Mouse (Mus musculus): ENCODE measurements around the gene Parm1. TPM values are rescaled to one million over a fixed set of nuclear protein-coding genes. Genes with fewer than 3 reads are reported as not detected.

Gene Parm1
- polyA plus RNA-seq, 1 experiment from 2014 or later = 7.1 TPM

GRCm38 (mm10) chr5:91655263-91655662 is 137.8 kb downstream of the Parm1 start:
- ATAC-seq (ENCODE audit: low FRiP score, low TSS enrichment) = no peak
- no peaks in the 10 kb centered on the region for H3K9me3 ChIP-seq (ENCODE audit: control insufficient read depth, low read length)
- no peak overlapping the region for H3K27ac ChIP-seq (ENCODE audit: low read depth, low read length)
- H3K4me3 ChIP-seq (ENCODE audit: low read length) = no peak overlapping the region
- H3K4me2 ChIP-seq (replicated peaks; ENCODE audit: low read depth, low read length) = no peak overlapping the region
- no peaks in the 10 kb centered on the region for H3K36me3 ChIP-seq (ENCODE audit: control insufficient read depth, insufficient read depth, low read length)
- H3K9ac ChIP-seq (ENCODE audit: low read depth, low read length) = no peak overlapping the region
- no peaks in the 10 kb centered on the region for H3K27me3 ChIP-seq (ENCODE audit: control insufficient read depth, insufficient read depth, low read length)
- no peaks in the 10 kb centered on the region for H3K4me1 ChIP-seq (ENCODE audit: control insufficient read depth, insufficient read depth, low read length)
- WGBS = 76% methylated on average over 3 of the region's 3 CpGs

DNA sequence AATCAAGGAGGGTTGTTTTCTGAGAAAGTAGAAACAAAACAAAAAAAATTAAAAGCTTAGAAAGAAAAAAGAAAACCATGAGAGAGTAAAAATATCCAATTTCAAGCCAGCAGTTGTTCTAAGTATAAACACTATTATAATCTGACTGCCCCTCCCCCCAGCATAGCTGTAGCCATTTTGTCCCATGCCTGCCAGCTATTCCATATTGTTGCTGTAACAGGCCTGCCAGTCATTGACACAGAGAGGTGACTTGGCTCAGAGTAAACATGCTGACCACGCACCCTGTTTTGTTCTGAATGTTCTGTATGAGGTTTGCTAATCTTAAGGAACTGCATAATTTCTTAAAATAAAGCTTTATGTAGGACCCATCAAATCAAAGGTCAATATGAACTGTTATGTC is 145.3 kb downstream of the Parm1 start:
- WGBS = 84% methylated on average over 1 of the region's 1 CpGs
- H3K4me1 ChIP-seq (ENCODE audit: control insufficient read depth, insufficient read depth, low read length) = no peaks in the 10 kb centered on the region
- no peak overlapping the region for H3K27ac ChIP-seq (ENCODE audit: low read depth, low read length)
- H3K27me3 ChIP-seq (ENCODE audit: control insufficient read depth, insufficient read depth, low read length) = no peaks in the 10 kb centered on the region
- no peaks in the 10 kb centered on the region for H3K36me3 ChIP-seq (ENCODE audit: control insufficient read depth, insufficient read depth, low read length)
- ATAC-seq (ENCODE audit: low FRiP score, low TSS enrichment) = no peak
- H3K4me3 ChIP-seq (ENCODE audit: low read length) = no peak overlapping the region
- H3K9ac ChIP-seq (ENCODE audit: low read depth, low read length) = no peak overlapping the region
- no peaks in the 10 kb centered on the region for H3K9me3 ChIP-seq (ENCODE audit: control insufficient read depth, low read length)
- no peak overlapping the region for H3K4me2 ChIP-seq (replicated peaks; ENCODE audit: low read depth, low read length)

DNA sequence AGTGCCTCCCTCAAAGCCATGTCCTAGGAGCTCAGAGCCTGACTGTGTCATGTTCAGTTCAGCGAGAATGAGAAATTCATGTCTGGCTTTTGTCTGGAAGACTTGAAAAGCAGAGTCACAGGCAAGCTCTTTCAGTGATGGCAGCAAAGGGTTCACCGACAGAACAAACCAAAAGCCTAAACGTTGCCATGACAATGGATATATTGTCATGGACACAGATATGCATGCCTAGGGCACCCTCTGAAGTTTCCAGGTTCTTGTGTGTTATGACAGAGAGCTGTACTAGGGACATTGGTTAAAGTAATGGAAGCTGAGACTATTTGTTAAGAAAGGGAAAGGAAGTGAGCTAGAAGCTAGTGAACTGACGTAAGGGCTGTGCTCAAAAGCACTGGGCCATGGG is 149.7 kb downstream of the Parm1 start:
- WGBS = 92% methylated on average over 4 of the region's 4 CpGs
- Histone ChIP-seq H3K9ac (ENCODE audit: low read depth, low read length) (no peak overlapping the region), H3K27me3 (ENCODE audit: control insufficient read depth, insufficient read depth, low read length) (no peaks in the 10 kb centered on the region), H3K27ac (ENCODE audit: low read depth, low read length) (no peak overlapping the region), H3K9me3 (ENCODE audit: control insufficient read depth, low read length) (no peaks in the 10 kb centered on the region), H3K4me3 (ENCODE audit: low read length) (no peak overlapping the region), H3K36me3 (ENCODE audit: control insufficient read depth, insufficient read depth, low read length) (no peaks in the 10 kb centered on the region), H3K4me1 (ENCODE audit: control insufficient read depth, insufficient read depth, low read length) (no peaks in the 10 kb centered on the region), H3K4me2 (replicated peaks; ENCODE audit: low read depth, low read length) (no peak overlapping the region)
- ATAC-seq (ENCODE audit: low FRiP score, low TSS enrichment) = no peak

DNA sequence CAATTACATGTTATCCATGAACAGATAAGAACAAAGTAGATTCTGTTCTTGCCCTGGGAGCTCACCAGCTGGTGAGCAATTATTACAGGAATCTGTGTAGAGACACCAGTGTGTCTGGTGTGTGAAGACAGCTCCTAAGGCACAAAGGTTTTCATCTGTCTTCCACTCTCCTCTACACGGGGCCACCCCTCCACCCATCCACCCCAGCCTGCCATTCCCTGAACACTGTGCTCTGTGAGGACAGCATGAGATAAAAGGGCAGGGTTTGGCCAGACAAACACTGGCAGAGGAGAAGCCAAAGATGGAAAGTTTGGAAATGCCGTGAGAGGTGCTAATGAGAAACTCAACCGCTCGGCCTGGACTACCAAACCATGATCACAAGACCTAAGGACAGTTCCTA is 151.8 kb downstream of the Parm1 start:
- Histone ChIP-seq H3K27ac (ENCODE audit: low read depth, low read length) (no peak overlapping the region), H3K36me3 (ENCODE audit: control insufficient read depth, insufficient read depth, low read length) (no peaks in the 10 kb centered on the region), H3K4me3 (ENCODE audit: low read length) (no peak overlapping the region), H3K9me3 (ENCODE audit: control insufficient read depth, low read length) (no peaks in the 10 kb centered on the region), H3K4me2 (replicated peaks; ENCODE audit: low read depth, low read length) (no peak overlapping the region), H3K27me3 (ENCODE audit: control insufficient read depth, insufficient read depth, low read length) (no peaks in the 10 kb centered on the region), H3K4me1 (ENCODE audit: control insufficient read depth, insufficient read depth, low read length) (no peaks in the 10 kb centered on the region), H3K9ac (ENCODE audit: low read depth, low read length) (no peak overlapping the region)
- WGBS = 86% methylated on average over 4 of the region's 4 CpGs
- no peak for ATAC-seq (ENCODE audit: low FRiP score, low TSS enrichment)

Other genes starting within 250 kb of the Parm1 start
- gene Btc, start 114.6 kb upstream of the Parm1 start, polyA plus RNA-seq (2014; fragmentation: Nextera tagmentation; extraction: Ambion mirVana) = 4.1 and 5.0 TPM in 2 replicates